Mouse (Mus musculus) hindbrain, postnatal 0 days (tissue): ENCODE results near the gene Phf23. TPM values are rescaled to one million over a fixed set of nuclear protein-coding genes. Genes with fewer than 3 reads are reported as not detected.
A peak's percentile ranks its signal among the peaks of the same experiment; 100 is the strongest.

Source experiments
- ATAC-seq: fragments of 200-750 bp; cut with Nextera tagmentation; 2 replicates; pipeline ENCODE4 v1.8.0; 2017; ENCODE audit warnings: mild to moderate bottlenecking, moderate TSS enrichment, moderate library complexity
- DNase-seq: peaks from one replicate; pipeline ENCODE4 v3.0.0-alpha.2; 2015; ENCODE audit warnings: low spot score
- H3K27ac ChIP-seq: fragments of 300-500 bp; sonication (generic); 2 replicates; pipeline ENCODE4 v1.5.1; 2014; ENCODE audit warnings: mild to moderate bottlenecking
- H3K27me3 ChIP-seq: fragments of 300-500 bp; sonication (generic); 2 replicates; pipeline ENCODE4 v1.6.1; 2014; ENCODE audit warnings: low read length, mixed read lengths; ENCODE audit not compliant: insufficient read depth
- H3K36me3 ChIP-seq: fragments of 300-500 bp; sonication (generic); 2 replicates; pipeline ENCODE4 v1.6.1; 2014; ENCODE audit warnings: low read length, mixed read lengths; ENCODE audit not compliant: insufficient read depth
- H3K4me1 ChIP-seq: fragments of 300-500 bp; sonication (generic); 2 replicates; pipeline ENCODE4 v1.6.1; 2014; ENCODE audit warnings: antibody characterized with exemption, low read length, mixed read lengths; ENCODE audit not compliant: insufficient read depth
- H3K4me2 ChIP-seq: fragments of 300-500 bp; sonication (generic); 2 replicates; pipeline ENCODE4 v1.6.1; 2014; ENCODE audit warnings: low read depth, mild to moderate bottlenecking, low read length, moderate library complexity, mixed read lengths
- H3K4me3 ChIP-seq: fragments of 300-500 bp; sonication (generic); 2 replicates; pipeline ENCODE4 v1.5.1; 2014; ENCODE audit warnings: low read length
- H3K9ac ChIP-seq: fragments of 300-500 bp; sonication (generic); replicated peaks from 2 replicates; pipeline ENCODE4 v1.6.1; 2014; ENCODE audit warnings: mild to moderate bottlenecking, low read length, moderate library complexity, mixed read lengths
- H3K9me3 ChIP-seq: fragments of 300-500 bp; sonication (generic); 2 replicates; pipeline ENCODE4 v1.6.1; 2016; ENCODE audit warnings: low read length, mixed read lengths
- CTCF ChIP-seq: IDR thresholded peaks from 2 replicates; pipeline ENCODE4 v1.5.1; 2016; ENCODE audit warnings: antibody characterized with exemption, control low read depth, low read depth
- WGBS: fragments of 180-500 bp; shearing (Covaris S2); extraction: QIAGEN DNeasy Blood & Tissue Kit; methylation state at CpG from one replicate; pipeline ENCODE4 v1.1.7; 2014; 5-methylcytosine and 5-hydroxymethylcytosine counted together
- polyA plus RNA-seq: library from polyadenylated mRNA; unstranded; fragments of >200 nt; fragmentation: Nextera tagmentation; extraction: Ambion mirVana; gene quantifications from 2 replicates; pipeline ENCODE4 v1.2.1, GENCODE M21; 2015
- total RNA-seq: library from RNA; depleted of rRNA; stranded (reverse); fragments of >200 nt; gene quantifications from 2 replicates; pipeline ENCODE4 v1.2.3, GENCODE M21; 2014; rRNA removed

Gene Phf23
- total RNA-seq (34.3 and 47.9 TPM in 2 replicates), polyA plus RNA-seq (44.0 and 46.0 TPM in 2 replicates)

- peak within 1 kb of the TSS; percentile 64 for H3K9ac ChIP-seq
- peak within 1 kb of the TSS; percentile 90 for H3K27ac ChIP-seq
- peak within 1 kb of the TSS; percentile 60 for H3K4me3 ChIP-seq
- peaks cover 12% of the 10 kb centered on the region; the same call in 1 of the 2 replicates for H3K36me3 ChIP-seq
- no peaks in the 10 kb centered on the region for H3K27me3 ChIP-seq
- H3K9me3 ChIP-seq: no peaks in the 10 kb centered on the region
- H3K4me1 ChIP-seq: peaks cover 8% of the 10 kb centered on the region; the same call in 1 of the 2 replicates
- under 1% methylated on average over 36 of the region's 36 CpGs for WGBS
- DNase-seq (peak; percentile 99), ATAC-seq (peak; percentile 87)
- peak within 1 kb of the TSS; percentile 68 for H3K4me2 ChIP-seq
- peak; percentile 65 for TF ChIP-seq CTCF
Measured at GRCm38 (mm10) chr11:69995391-69995960, at the start of gene Phf23. Gene Phf23 (plus strand): TSS chr11:69995777.

- Histone ChIP-seq H3K9ac (no peak overlapping the region), H3K36me3 (no peaks in the 10 kb centered on the region), H3K4me3 (no peak overlapping the region), H3K27me3 (0 out of 2 replicates have a peak, but pooled peaks cover 5% of the 10 kb centered on the region), H3K27ac (no peak overlapping the region), H3K9me3 (no peaks in the 10 kb centered on the region), H3K4me1 (no peaks in the 10 kb centered on the region), H3K4me2 (no peak overlapping the region)
- no peak for DNase-seq
- no peak for TF ChIP-seq CTCF
- ATAC-seq: no peak
- WGBS: 89% methylated on average over 18 of the region's 18 CpGs
Measured at GRCm38 (mm10) chr11:69945997-69946891, 49.3 kb upstream of the Phf23 start.

GRCm38 (mm10) chr11:69947337-69948065 is 48.1 kb upstream of the Phf23 start:
- Histone ChIP-seq H3K36me3 (no peaks in the 10 kb centered on the region), H3K4me1 (no peaks in the 10 kb centered on the region), H3K27ac (peak overlapping the region; percentile 48; the same call in 1 of the 2 replicates), H3K4me3 (peak overlapping the region; percentile 42), H3K4me2 (peak overlapping the region; percentile 57), H3K27me3 (peaks cover 6% of the 10 kb centered on the region; the same call in 1 of the 2 replicates), H3K9me3 (no peaks in the 10 kb centered on the region), H3K9ac (peak overlapping the region; percentile 37; the same call in 1 of the 2 replicates)
- DNase-seq (peak; percentile 44), ATAC-seq (peak; percentile 48)
- TF ChIP-seq CTCF: no peak
- WGBS: 4% methylated on average over 29 of the region's 29 CpGs

GRCm38 (mm10) chr11:69948066-69948762 is 47.4 kb upstream of the Phf23 start, which contains the start of gene Slc2a4:
Gene Slc2a4 (minus strand): TSS chr11:69948188.
- H3K36me3 ChIP-seq: no peaks in the 10 kb centered on the region
- WGBS: under 1% methylated on average over 34 of the region's 34 CpGs
- H3K4me1 ChIP-seq: no peaks in the 10 kb centered on the region
- H3K4me2 ChIP-seq: peak within 1 kb of the TSS; percentile 57
- H3K4me3 ChIP-seq: peak within 1 kb of the TSS; percentile 42
- H3K27me3 ChIP-seq: peaks cover 9% of the 10 kb centered on the region; the same call in 1 of the 2 replicates
- TF ChIP-seq CTCF: no peak
- H3K27ac ChIP-seq: peak within 1 kb of the TSS; percentile 48; the same call in 1 of the 2 replicates
- DNase-seq (peak; percentile 90), ATAC-seq (peak; percentile 92)
- peak within 1 kb of the TSS; percentile 37; the same call in 1 of the 2 replicates for H3K9ac ChIP-seq
- H3K9me3 ChIP-seq: no peaks in the 10 kb centered on the region

- under 1% methylated on average over 14 of the region's 14 CpGs for WGBS
- DNase-seq (peak; percentile 88), ATAC-seq (peak; percentile 69)
- Histone ChIP-seq H3K27ac (0 out of 2 replicates have a peak overlapping the region, but pooled peaks have one; percentile 11), H3K9me3 (no peaks in the 10 kb centered on the region), H3K4me1 (no peaks in the 10 kb centered on the region), H3K4me2 (peak overlapping the region; percentile 57), H3K4me3 (peak overlapping the region; percentile 42), H3K9ac (0 out of 2 replicates have a peak overlapping the region, but pooled peaks have one; percentile 9), H3K36me3 (no peaks in the 10 kb centered on the region), H3K27me3 (peaks cover 9% of the 10 kb centered on the region; the same call in 1 of the 2 replicates)
- TF ChIP-seq CTCF: peak; percentile 89
Measured at GRCm38 (mm10) chr11:69948763-69949150, 46.8 kb upstream of the Phf23 start.
